Mouse (Mus musculus): ENCODE data around the gene Ccdc59. TPM values are rescaled to one million over a fixed set of nuclear protein-coding genes. Genes with fewer than 3 reads are reported as not detected.

Gene Ccdc59
- polyA plus RNA-seq, 1 experiment: 5.9 TPM

- TF ChIP-seq CTCF (IDR thresholded peaks at IDR 0.05; ENCODE audit: insufficient read depth, low read length) (no peak), POLR2A (IDR thresholded peaks at IDR 0.05; ENCODE audit: borderline replicate concordance, extremely low read depth, low read depth, low read length) (no peak)
- H3K4me1 ChIP-seq (ENCODE audit: control insufficient read depth, insufficient read depth, low read length): 0 out of 2 replicates have a peak, but pooled peaks cover 2% of the 10 kb centered on the region
- DNase-seq: no peak
- WGBS: 72% methylated on average over 7 of the region's 7 CpGs
- no peak overlapping the region for H3K4me3 ChIP-seq (replicated peaks; ENCODE audit: extremely low read depth, low read depth, low read length)
Observed at GRCm38 (mm10) chr10:105842574-105842973, 1.7 kb downstream of the Ccdc59 start.

GRCm38 (mm10) chr10:105850286-105850685 lies 9.4 kb downstream of the Ccdc59 start:
- 87% methylated on average over 5 of the region's 5 CpGs for WGBS
- DNase-seq: no peak
- Histone ChIP-seq H3K4me3 (replicated peaks; ENCODE audit: extremely low read depth, low read depth, low read length) (no peak overlapping the region), H3K4me1 (ENCODE audit: control insufficient read depth, insufficient read depth, low read length) (no peaks in the 10 kb centered on the region)
- no peak for TF ChIP-seq POLR2A (IDR thresholded peaks at IDR 0.05; ENCODE audit: borderline replicate concordance, extremely low read depth, low read depth, low read length)
- no peak for TF ChIP-seq CTCF (IDR thresholded peaks at IDR 0.05; ENCODE audit: insufficient read depth, low read length)

- no peak for DNase-seq
- TF ChIP-seq CTCF (IDR thresholded peaks at IDR 0.05; ENCODE audit: insufficient read depth, low read length): no peak
- no peak for TF ChIP-seq POLR2A (IDR thresholded peaks at IDR 0.05; ENCODE audit: borderline replicate concordance, extremely low read depth, low read depth, low read length)
- 65% methylated on average over 4 of the region's 4 CpGs for WGBS
Observed at GRCm38 (mm10) chr10:105851136-105851535, 10.3 kb downstream of the Ccdc59 start.

GRCm38 (mm10) chr10:105867312-105867711 lies 26.4 kb downstream of the Ccdc59 start:
- 39% methylated on average over 4 of the region's 4 CpGs for WGBS

More at GRCm38 (mm10) chr10:105851136-105851535, 10.3 kb downstream of the Ccdc59 start:
- Histone ChIP-seq H3K4me1 (ENCODE audit: control insufficient read depth, insufficient read depth, low read length) (no peaks in the 10 kb centered on the region), H3K4me3 (replicated peaks; ENCODE audit: extremely low read depth, low read depth, low read length) (no peak overlapping the region)

More at GRCm38 (mm10) chr10:105867312-105867711, 26.4 kb downstream of the Ccdc59 start:
- Histone ChIP-seq H3K4me1 (ENCODE audit: control insufficient read depth, insufficient read depth, low read length) (no peaks in the 10 kb centered on the region), H3K4me3 (replicated peaks; ENCODE audit: extremely low read depth, low read depth, low read length) (no peak overlapping the region)
- DNase-seq: no peak
- no peak for TF ChIP-seq CTCF (IDR thresholded peaks at IDR 0.05; ENCODE audit: insufficient read depth, low read length)
- no peak for TF ChIP-seq POLR2A (IDR thresholded peaks at IDR 0.05; ENCODE audit: borderline replicate concordance, extremely low read depth, low read depth, low read length)

Other genes starting within 250 kb of the Ccdc59 start
- gene Mettl25, start 313 bp downstream of the Ccdc59 start, polyA plus RNA-seq (2012; rRNA removed): 4.8 and 5.3 TPM in 2 replicates

Data from lung, adult 2 months (tissue).